Mouse (Mus musculus): Measurements from ENCODE around the gene Dapk3. TPM values are rescaled to one million over a fixed set of nuclear protein-coding genes. Genes with fewer than 3 reads are reported as not detected.

Dapk3 gene
- total and polyA plus RNA-seq, 3 experiments, result 34.2 to 69.8 (median 40.8) TPM

- no peak for TF ChIP-seq POLR2AphosphoS5 (IDR thresholded peaks at IDR 0.05; ENCODE audit: insufficient replicate concordance, low read depth, low read length)
- no peak for TF ChIP-seq GATA2 (IDR thresholded peaks at IDR 0.05; ENCODE audit: borderline replicate concordance, low read depth, low read length)
- no peak for TF ChIP-seq TAL1 (conservative IDR thresholded peaks at IDR 0.05; ENCODE audit: low read depth, low read length)
- TF ChIP-seq CTCF (IDR thresholded peaks at IDR 0.05; ENCODE audit: low read depth, low read length), result no peak
- no peak for TF ChIP-seq GATA1 (IDR thresholded peaks at IDR 0.05; ENCODE audit: borderline replicate concordance, low read length)
- H3K4me1 ChIP-seq (ENCODE audit: insufficient read depth, low read depth, low read length), result peaks cover 86% of the 10 kb centered on the region
- no peaks in the 10 kb centered on the region for H3K27me3 ChIP-seq (ENCODE audit: insufficient read depth, low read length)
- peaks cover 23% of the 10 kb centered on the region for H3K9me3 ChIP-seq (replicated peaks)
- ATAC-seq (ENCODE audit: extremely low read depth, insufficient number of reproducible peaks, low FRiP score, poor library complexity, severe bottlenecking), result no peak
- H3K36me3 ChIP-seq (replicated peaks), result peaks cover 100% of the 10 kb centered on the region
- peak overlapping the region; percentile 56; the same call in 1 of the 2 replicates for H3K4me3 ChIP-seq (ENCODE audit: low read depth, low read length)
- no peak for DNase-seq (ENCODE audit: low spot score)
Observed at GRCm38 (mm10) chr10:81145307-81145706, 37.5 kb upstream of the Dapk3 start.

- Histone ChIP-seq H3K9me3 (replicated peaks) (peaks cover 23% of the 10 kb centered on the region), H3K4me1 (ENCODE audit: insufficient read depth, low read depth, low read length) (peaks cover 83% of the 10 kb centered on the region), H3K36me3 (replicated peaks) (peaks cover 98% of the 10 kb centered on the region), H3K27me3 (ENCODE audit: insufficient read depth, low read length) (no peaks in the 10 kb centered on the region), H3K4me3 (ENCODE audit: low read depth, low read length) (peak overlapping the region; percentile 56; the same call in 1 of the 2 replicates)
- DNase-seq (ENCODE audit: low spot score) (no peak), ATAC-seq (ENCODE audit: extremely low read depth, insufficient number of reproducible peaks, low FRiP score, poor library complexity, severe bottlenecking) (no peak; the same call in 1 of the 2 replicates)
- TF ChIP-seq TAL1 (conservative IDR thresholded peaks at IDR 0.05; ENCODE audit: low read depth, low read length) (no peak), GATA1 (IDR thresholded peaks at IDR 0.05; ENCODE audit: borderline replicate concordance, low read length) (no peak), CTCF (IDR thresholded peaks at IDR 0.05; ENCODE audit: low read depth, low read length) (no peak), GATA2 (IDR thresholded peaks at IDR 0.05; ENCODE audit: borderline replicate concordance, low read depth, low read length) (no peak), POLR2AphosphoS5 (IDR thresholded peaks at IDR 0.05; ENCODE audit: insufficient replicate concordance, low read depth, low read length) (no peak)
Observed at GRCm38 (mm10) chr10:81145778-81146177, 37.0 kb upstream of the Dapk3 start.

- Histone ChIP-seq H3K4me3 (ENCODE audit: low read depth, low read length) (peak overlapping the region; percentile 56; the same call in 1 of the 2 replicates), H3K4me1 (ENCODE audit: insufficient read depth, low read depth, low read length) (peaks cover 81% of the 10 kb centered on the region)
- no peak for ATAC-seq (ENCODE audit: extremely low read depth, insufficient number of reproducible peaks, low FRiP score, poor library complexity, severe bottlenecking)
Observed at GRCm38 (mm10) chr10:81146296-81146695, 36.5 kb upstream of the Dapk3 start.

GRCm38 (mm10) chr10:81151261-81151660, 31.5 kb upstream of the Dapk3 start:
- TF ChIP-seq GATA1 (IDR thresholded peaks at IDR 0.05; ENCODE audit: borderline replicate concordance, low read length) (no peak), GATA2 (IDR thresholded peaks at IDR 0.05; ENCODE audit: borderline replicate concordance, low read depth, low read length) (no peak), TAL1 (conservative IDR thresholded peaks at IDR 0.05; ENCODE audit: low read depth, low read length) (no peak), POLR2AphosphoS5 (IDR thresholded peaks at IDR 0.05; ENCODE audit: insufficient replicate concordance, low read depth, low read length) (no peak), CTCF (IDR thresholded peaks at IDR 0.05; ENCODE audit: low read depth, low read length) (no peak)
- Histone ChIP-seq H3K4me1 (ENCODE audit: insufficient read depth, low read depth, low read length) (peaks cover 59% of the 10 kb centered on the region), H3K4me3 (ENCODE audit: low read depth, low read length) (no peak overlapping the region), H3K9me3 (replicated peaks) (peaks cover 12% of the 10 kb centered on the region), H3K27me3 (ENCODE audit: insufficient read depth, low read length) (no peaks in the 10 kb centered on the region), H3K36me3 (replicated peaks) (peaks cover 96% of the 10 kb centered on the region)
- ATAC-seq (ENCODE audit: extremely low read depth, insufficient number of reproducible peaks, low FRiP score, poor library complexity, severe bottlenecking), result no peak
- no peak for DNase-seq (ENCODE audit: low spot score)

More at GRCm38 (mm10) chr10:81146296-81146695, 36.5 kb upstream of the Dapk3 start:
- peaks cover 23% of the 10 kb centered on the region for H3K9me3 ChIP-seq (replicated peaks)
- no peaks in the 10 kb centered on the region for H3K27me3 ChIP-seq (ENCODE audit: insufficient read depth, low read length)
- TF ChIP-seq POLR2AphosphoS5 (IDR thresholded peaks at IDR 0.05; ENCODE audit: insufficient replicate concordance, low read depth, low read length) (no peak), CTCF (IDR thresholded peaks at IDR 0.05; ENCODE audit: low read depth, low read length) (no peak), GATA2 (IDR thresholded peaks at IDR 0.05; ENCODE audit: borderline replicate concordance, low read depth, low read length) (no peak), TAL1 (conservative IDR thresholded peaks at IDR 0.05; ENCODE audit: low read depth, low read length) (no peak), GATA1 (IDR thresholded peaks at IDR 0.05; ENCODE audit: borderline replicate concordance, low read length) (no peak)
- peaks cover 98% of the 10 kb centered on the region for H3K36me3 ChIP-seq (replicated peaks)
- no peak for DNase-seq (ENCODE audit: low spot score)

GRCm38 (mm10) chr10:81152609-81153008, 30.2 kb upstream of the Dapk3 start:
- H3K4me3 ChIP-seq (ENCODE audit: low read depth, low read length), result no peak overlapping the region
- TF ChIP-seq POLR2AphosphoS5 (IDR thresholded peaks at IDR 0.05; ENCODE audit: insufficient replicate concordance, low read depth, low read length), result 0 out of 2 replicates have a peak, but pooled peaks have one; percentile 70
- no peak for TF ChIP-seq GATA2 (IDR thresholded peaks at IDR 0.05; ENCODE audit: borderline replicate concordance, low read depth, low read length)
- H3K36me3 ChIP-seq (replicated peaks), result peaks cover 96% of the 10 kb centered on the region
- peaks cover 6% of the 10 kb centered on the region for H3K9me3 ChIP-seq (replicated peaks)
- DNase-seq (ENCODE audit: low spot score) (no peak), ATAC-seq (ENCODE audit: extremely low read depth, insufficient number of reproducible peaks, low FRiP score, poor library complexity, severe bottlenecking) (no peak)
- peaks cover 52% of the 10 kb centered on the region for H3K4me1 ChIP-seq (ENCODE audit: insufficient read depth, low read depth, low read length)
- no peaks in the 10 kb centered on the region for H3K27me3 ChIP-seq (ENCODE audit: insufficient read depth, low read length)

GRCm38 (mm10) chr10:81154313-81154712, 28.5 kb upstream of the Dapk3 start:
- Histone ChIP-seq H3K36me3 (replicated peaks) (peaks cover 96% of the 10 kb centered on the region), H3K9me3 (replicated peaks) (no peaks in the 10 kb centered on the region), H3K4me1 (ENCODE audit: insufficient read depth, low read depth, low read length) (peaks cover 53% of the 10 kb centered on the region), H3K4me3 (ENCODE audit: low read depth, low read length) (no peak overlapping the region), H3K27me3 (ENCODE audit: insufficient read depth, low read length) (no peaks in the 10 kb centered on the region)
- TF ChIP-seq POLR2AphosphoS5 (IDR thresholded peaks at IDR 0.05; ENCODE audit: insufficient replicate concordance, low read depth, low read length) (no peak), GATA1 (IDR thresholded peaks at IDR 0.05; ENCODE audit: borderline replicate concordance, low read length) (no peak), GATA2 (IDR thresholded peaks at IDR 0.05; ENCODE audit: borderline replicate concordance, low read depth, low read length) (no peak), CTCF (IDR thresholded peaks at IDR 0.05; ENCODE audit: low read depth, low read length) (no peak), TAL1 (conservative IDR thresholded peaks at IDR 0.05; ENCODE audit: low read depth, low read length) (no peak)
- DNase-seq (ENCODE audit: low spot score), result no peak
- no peak for ATAC-seq (ENCODE audit: extremely low read depth, insufficient number of reproducible peaks, low FRiP score, poor library complexity, severe bottlenecking)

Data from G1E (cell line).